Mouse (Mus musculus): Measurements from ENCODE around the gene Gm2026. TPM values are rescaled to one million over a fixed set of nuclear protein-coding genes. Genes with fewer than 3 reads are reported as not detected.

Gene Gm2026
- not detected in 2 replicates for polyA plus RNA-seq (2012; rRNA removed)

GRCm38 (mm10) chr2:175965031-175965430, at the start of gene Gm2026:
TSS of gene Gm2026 (plus strand) at chr2:175965331.

DNA sequence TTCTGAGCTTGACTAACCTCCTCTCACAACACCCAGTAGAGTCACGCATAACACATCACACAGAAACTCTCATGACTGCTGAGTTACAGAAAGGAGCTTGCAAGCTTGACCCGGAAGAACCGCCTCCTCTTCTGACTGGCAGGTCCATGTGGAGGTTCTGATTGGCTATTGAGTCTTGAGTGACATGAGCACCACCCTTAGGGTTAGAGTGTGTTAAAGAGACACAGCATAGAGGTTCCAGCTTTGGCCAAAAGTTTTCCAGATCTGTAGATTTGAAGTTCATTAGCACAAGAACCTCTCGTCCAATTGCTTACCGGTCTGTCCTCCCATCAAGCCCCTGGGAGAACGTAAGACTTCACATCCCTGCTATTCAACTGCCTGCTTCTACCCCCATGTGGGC, 34.1 kb upstream of the Gm2026 start, which contains the start of gene Zfp966:
Gene Zfp966, minus strand, starts transcription at position 101 of the 400 bp plus-strand sequence.

Other genes with a start within 250 kb of the Gm2026 start
- not detected in 2 replicates for gene Gm2007, start 223.8 kb upstream of the Gm2026 start, polyA plus RNA-seq (2012; rRNA removed)
- gene Gm14288, start 164.2 kb upstream of the Gm2026 start, polyA plus RNA-seq (2012; rRNA removed) = not detected in 2 replicates
- gene Gm6710, start 96.1 kb upstream of the Gm2026 start, polyA plus RNA-seq (2012; rRNA removed) = 0.29 TPM in 1 of 2 replicates, not detected in the other
- gene Zfp966, start 34.2 kb upstream of the Gm2026 start, polyA plus RNA-seq (2012; rRNA removed) = not detected in 2 replicates
- gene Gm2004, start 184.5 kb downstream of the Gm2026 start, polyA plus RNA-seq (2012; rRNA removed) = not detected in 2 replicates